Mouse (Mus musculus) thymus, postnatal 4 days (tissue): ENCODE results near the gene Oard1.
A peak's percentile ranks its signal among the peaks of the same experiment; 100 is the strongest.

Experiments used
- DNase-seq: peaks from one replicate; pipeline ENCODE4 v3.0.0; 2021

The Oard1 gene

DNA sequence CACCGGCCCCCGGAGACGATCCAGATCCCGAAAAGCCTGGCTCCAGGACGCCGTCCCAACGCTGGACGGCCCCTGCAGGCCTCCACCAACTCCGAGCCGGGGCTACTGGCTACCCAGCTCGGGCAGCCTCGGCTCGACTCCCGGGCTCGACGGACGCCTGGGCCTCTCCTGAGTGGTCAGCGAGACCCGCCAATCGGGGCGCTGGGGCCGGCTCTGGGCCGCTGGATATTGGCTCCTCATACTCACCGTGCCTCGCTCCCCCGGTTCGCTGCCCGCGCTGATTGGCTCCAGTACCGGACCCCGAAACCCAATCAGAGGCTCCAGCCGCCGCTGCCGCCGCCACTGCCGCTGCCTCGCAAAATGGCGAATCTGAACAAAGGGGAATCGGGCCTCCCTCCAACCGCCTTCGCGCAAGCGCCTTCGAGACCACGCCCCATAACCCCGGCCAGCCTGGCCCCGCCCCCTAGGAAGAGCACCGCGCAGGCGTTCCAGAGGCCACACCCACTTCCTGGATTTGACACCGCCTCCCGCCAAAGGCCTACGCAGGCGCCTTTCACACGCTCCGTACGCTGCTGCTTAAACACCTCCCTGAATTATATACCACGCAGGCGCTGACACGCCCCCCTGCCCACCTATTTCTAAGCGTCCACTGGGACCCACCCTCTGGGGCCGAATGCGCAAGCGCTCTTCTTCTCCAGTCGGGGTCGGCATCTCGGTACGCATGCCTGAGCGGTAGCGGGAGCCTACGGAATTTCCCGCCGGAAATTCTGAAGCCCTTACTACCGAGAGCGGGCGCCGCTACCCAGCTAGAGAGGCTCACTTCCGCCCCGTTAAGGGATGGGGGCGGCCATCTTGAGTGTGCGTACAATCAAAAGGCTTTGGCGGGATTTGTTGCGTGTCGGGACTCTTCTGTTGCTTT lies at the start of gene Oard1, which contains the start of gene Nfya:
Gene Oard1 (plus strand): TSS at position 635 of the 919 bp plus-strand sequence.
Gene Nfya (minus strand): TSS at position 527 of the 919 bp plus-strand sequence.
- peak; percentile 100 for DNase-seq

DNA sequence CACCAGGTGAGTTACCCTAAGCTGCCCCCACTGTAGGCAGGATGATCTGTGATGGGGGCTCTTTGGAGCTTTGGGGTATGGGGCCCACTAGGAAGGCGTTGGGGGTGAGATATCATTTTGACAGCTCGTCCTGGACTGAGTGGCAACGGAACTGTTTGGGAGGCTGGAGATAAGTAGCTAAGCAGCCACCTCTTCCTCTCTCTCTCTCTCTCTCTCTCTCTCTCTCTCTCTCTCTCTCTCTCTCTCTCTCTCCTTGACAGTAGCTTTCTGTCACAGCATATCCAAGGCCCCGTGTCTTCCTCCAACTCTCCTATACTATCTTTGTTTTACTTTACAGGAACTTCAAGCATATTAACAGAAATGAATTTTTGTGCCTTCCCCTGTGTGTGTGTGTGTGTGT lies 49.4 kb upstream of the Oard1 start:
- no peak for DNase-seq

DNA sequence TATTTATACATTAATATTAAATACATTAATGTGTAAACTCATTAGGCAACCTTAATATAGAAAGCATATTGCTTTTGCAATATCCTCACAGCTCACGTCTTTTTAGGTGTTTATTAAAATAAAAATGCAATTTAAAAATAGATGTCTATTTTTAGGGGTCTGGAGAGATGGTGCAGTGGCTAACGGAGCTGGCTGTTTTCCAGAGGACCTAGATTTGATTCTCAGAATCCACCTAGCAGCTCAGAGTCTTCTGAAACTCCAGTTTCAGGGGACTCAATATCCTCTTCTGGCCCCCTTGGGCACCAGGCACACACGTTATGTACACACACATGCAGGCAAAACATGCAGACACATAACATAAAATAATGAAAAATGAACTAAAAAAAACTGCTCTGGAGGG lies 47.5 kb upstream of the Oard1 start:
- no peak for DNase-seq

DNA sequence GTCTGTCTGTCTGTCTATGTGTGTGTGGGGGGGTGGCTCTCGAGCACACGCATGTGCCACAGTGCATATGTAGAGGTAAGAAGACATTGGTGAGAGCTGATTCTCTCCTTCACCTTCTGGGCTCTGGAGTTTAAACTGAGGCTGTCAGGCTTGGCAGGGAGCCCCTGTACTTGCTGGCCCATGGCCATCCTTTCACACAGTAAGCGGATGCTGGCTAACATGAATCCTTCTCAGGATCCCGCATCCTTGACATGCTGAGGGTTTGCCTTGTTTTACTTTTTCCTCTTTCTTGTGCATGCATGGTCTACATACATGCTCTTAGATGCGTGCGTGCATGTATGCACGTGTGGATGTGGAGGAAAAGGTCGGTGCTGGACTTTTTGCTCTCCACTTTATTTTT lies 46.8 kb upstream of the Oard1 start:
- DNase-seq, result no peak

DNA sequence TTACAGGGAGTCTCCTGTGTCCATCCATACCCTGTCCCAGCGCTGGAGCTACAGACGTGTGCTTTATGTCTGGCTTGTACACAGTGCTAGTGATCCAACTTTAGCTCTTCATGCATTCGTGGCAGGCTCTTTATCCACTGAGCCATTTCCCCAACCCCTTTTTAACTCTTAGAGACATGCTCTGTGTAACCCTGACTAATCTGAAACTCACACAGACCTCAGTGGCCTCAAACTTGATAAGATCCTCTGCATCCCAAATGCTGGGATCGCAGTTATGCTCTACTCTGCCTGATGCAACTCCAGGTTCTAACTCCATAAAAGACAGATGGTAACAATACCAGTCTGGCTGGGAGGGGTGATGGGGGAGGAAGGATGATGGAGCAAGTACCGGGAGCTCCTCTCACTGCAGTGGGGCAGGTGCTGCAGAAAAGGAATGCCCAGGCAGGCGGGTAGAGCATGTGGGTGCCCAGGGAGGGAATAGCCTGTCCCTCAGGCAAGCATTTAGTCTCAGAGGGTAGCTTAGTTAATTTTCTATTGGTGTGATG lies 46.3 kb upstream of the Oard1 start:
- no peak for DNase-seq

DNA sequence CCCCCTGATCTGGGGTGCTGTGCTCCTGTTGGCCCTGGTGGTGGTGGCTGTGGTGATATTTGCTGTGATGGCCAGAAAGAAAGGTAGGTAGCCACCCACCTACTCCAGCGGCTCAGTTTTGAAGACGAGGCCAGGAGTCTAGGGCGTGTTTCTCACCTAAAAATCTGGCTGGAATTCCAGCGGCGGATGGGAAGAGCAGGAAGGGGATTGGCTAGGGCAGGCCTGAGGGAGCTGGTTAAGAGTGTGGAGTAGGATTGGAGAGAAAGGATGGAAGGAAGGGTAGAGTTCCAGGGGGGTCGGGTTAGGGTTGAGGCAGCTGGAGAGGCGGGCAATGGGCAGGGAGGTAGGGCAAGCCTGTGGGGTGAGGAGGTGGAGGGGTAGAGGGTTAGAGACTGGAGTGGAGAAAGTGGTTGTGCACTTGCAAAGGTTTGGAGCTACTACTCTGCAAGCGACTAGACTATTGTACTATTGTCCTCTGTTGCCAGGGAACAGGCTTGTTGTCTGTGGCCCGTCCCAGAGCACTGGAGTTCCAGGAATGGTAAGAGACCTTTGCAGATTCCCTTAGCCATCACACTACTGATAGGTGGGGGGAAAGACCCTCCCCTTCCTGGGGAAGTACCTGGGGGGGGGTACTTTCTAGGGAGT lies 44.2 kb upstream of the Oard1 start:
- DNase-seq, result no peak

DNA sequence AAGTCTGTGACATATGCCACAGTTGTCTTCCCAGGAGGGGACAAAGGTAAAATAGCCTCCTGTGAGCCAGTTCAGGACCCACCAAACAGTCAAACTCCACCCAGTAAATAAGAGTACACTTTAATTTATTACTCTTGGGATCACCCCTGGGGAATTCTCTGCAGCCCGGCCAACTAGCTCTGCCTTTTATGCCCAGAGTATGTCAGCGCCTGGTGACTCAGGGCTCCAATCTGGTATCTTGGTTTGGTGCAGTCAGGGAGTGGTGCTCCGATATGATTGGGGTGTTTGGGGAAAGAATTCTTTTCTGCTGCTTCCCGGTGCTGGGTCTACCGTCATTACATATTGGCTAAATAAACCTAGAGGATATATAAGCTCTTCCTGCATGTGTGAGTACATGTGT lies 43.0 kb upstream of the Oard1 start:
- no peak for DNase-seq

DNA sequence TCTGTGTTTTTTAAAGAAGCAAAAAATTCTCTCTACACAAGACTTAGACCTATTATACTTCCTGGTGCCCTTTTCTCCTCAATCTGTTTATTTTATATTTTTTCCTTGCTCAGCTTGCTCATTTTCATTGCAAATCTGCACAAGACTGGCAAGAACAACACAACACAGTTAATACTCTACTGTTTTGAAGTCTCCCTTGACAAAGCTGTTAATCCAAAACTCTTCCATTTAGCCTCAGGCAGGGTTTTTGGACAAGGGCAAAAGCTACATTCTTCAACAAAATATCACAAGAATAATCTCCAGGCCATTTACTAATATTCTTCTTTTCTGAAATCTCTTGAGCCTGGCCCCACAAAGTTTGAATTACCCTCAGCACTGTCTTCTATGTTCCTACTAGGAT lies 38.2 kb upstream of the Oard1 start:
- no peak for DNase-seq

DNA sequence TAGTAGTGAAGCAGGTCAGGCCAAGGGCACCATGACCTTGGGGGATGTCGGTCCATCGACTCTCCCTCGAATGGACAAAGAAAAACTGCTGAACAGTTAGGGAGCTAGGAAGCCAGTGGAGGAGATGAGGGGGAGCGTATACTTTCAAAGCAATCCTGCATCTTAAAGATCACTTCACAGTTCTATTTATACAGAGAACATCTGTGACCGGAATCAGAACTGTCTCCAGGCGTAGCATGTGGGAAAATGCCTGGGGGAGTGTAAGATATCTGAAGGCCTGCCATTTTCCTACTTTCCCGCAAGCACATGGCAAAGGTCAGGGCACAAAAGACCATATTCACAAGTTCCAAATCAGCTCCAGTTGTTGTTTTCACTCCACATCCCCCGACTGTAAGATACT lies 36.8 kb upstream of the Oard1 start:
- no peak for DNase-seq

DNA sequence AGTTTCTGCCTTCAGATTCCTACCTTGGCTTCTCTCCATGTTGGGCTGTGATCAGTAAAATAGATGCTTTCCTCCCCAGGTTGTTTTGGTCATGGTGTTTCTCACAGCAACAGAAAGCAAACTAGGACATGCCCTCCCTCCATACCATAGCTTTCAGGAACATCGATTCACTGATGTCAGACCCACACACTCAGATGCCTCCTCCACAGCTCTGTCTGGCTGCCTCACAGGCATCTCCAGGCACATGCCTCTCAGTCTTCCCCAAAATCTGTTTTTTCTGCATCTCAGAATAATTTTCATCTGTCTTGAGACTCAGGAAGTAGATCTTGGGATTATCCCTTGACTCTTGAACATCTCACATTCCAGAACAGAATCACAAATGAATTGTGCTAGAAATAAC lies 33.7 kb upstream of the Oard1 start:
- no peak for DNase-seq

DNA sequence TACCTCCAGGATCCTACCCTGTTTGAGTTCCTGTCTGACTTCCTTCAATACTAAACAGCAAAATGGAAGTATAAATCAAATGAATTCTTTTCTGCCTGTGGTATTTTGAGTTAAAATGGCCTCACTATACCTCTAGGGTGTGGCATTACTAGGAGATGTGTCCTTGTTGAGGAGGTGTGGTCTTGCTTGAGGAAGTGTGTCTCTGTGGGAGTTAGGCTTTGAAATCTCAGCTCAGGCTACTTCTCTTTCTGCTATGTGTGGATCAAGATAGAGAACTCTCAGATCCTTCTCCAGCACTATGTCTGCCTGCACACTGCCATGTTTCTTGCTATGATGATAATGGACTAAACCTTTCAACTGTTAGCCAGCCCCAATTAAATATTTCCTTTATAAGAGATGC lies 30.8 kb upstream of the Oard1 start:
- DNase-seq, result no peak

DNA sequence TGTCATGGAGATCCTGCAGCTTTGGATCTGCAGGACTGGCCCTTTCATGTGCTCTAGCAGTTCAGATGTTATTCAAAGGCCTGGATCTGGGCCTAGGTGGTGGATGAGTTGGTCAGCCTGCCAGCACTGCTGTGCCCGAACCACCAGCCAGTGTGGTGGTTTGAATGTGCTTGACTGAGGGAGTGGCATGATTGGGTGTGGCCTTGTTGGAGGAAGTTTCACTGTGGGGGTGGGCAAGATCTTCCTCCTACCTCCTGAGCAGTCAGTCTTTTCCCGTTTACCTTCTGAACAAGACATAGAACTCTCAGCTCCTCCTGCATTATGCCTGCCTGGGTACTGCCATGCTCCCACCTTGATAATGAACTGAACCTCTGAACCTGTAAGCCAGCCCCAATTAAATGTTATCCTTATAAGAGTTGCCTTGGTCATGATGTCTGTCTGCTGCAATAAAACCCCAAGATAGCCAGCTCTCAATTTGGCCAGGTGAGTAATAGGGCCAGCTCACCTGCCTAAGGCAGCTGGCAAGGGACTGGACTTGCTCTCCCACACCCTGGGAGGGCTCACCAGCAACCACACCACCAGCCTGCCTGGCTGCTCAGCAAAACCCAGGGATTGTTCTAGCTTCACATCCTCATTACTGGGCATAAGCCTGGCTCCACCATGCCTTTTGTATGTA lies 23.9 kb upstream of the Oard1 start:
- no peak for DNase-seq

DNA sequence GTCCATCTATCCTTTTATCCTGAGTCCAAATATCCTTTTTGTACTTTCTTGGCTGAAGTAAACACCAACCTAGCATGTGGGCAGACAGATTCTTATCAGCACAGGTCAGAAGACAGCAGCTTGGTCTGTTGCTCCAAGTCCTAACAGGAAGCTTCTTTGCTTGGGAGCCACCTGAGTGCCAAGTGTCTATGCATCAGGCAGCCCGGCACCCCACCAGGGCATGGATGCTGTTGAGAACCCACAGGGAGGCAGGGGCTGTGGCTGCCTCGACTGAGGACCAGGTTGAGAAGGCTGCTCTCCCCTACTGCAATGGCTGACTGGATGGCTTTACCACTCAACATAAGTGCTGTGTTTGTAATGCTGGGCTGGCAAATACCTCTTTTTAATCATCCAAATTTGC lies 21.1 kb upstream of the Oard1 start:
- no peak for DNase-seq

DNA sequence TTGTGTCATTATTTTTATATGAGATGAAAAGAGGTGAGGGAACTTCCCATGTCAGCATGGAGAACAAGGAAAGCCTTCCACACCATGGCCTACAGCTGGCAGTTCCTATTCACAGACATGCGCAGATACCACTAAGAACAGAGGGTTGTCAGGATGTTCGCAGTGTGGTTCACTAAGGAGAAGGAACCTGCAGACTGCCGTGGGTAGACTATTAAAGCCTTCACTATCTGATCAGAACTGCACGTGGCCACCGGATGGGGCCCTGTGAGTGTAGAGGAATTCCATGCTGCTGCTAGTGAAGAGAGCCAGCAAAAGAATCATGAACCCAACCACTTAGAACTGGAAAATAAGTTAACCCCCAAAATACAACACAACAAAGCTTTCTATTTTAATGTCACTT lies 20.4 kb upstream of the Oard1 start:
- no peak for DNase-seq

DNA sequence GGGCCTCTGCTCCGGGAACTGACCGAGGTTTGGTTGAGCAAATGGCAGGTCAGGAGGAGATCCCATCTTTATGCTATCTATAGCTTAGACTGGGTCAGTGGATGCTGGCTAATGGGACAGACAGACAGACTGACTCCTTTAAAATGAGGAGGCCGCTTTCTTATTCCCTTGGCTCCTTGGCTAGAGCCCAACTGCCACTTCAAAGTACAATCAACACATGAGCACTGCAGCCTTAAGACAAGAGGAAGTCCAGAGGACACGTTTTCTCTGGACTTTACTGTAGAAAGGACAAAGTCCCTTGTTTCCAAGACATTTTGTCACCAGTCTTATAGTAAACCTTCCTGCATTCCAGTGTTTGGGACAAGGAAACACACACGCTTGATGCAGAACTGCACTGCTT lies 18.4 kb upstream of the Oard1 start:
- no peak for DNase-seq

DNA sequence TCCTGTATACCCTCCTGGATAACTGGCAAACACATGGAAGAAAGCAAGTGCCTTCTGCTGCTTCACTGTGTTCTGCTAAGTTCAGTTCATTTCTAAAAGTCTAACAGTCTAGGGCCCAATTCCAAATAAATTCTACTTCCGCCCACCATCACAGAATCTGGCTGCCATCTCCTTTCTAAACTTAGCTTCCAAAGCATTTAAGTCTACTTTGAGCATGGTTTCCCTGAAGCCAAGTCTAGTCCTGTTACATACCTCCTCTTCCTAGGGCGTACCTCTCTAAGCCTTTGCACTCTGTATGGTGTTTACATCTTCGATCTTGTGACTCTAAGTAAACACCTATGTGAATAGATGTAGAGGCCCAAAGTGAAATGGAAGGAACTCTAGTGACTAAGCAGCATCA lies 17.2 kb upstream of the Oard1 start:
- no peak for DNase-seq

DNA sequence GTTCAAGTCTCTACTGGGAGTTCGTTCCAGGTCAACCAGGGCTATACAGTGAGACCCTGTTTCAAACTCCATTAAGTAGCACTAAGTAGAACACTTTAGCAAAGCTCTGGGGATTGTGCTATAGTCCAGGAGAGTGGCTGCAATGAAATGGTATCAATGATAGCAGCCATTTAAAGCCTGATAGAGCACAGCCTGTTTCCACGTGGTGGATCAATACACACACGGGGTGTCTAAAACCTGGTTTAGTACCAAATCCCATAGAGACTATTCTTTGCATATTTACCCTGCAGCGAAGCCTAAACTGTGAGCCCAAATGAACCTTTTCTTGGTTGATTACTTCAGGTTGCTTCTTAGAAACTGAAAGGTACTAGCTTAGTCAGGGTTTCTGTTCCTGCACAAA lies 8.1 kb upstream of the Oard1 start:
- no peak for DNase-seq

DNA sequence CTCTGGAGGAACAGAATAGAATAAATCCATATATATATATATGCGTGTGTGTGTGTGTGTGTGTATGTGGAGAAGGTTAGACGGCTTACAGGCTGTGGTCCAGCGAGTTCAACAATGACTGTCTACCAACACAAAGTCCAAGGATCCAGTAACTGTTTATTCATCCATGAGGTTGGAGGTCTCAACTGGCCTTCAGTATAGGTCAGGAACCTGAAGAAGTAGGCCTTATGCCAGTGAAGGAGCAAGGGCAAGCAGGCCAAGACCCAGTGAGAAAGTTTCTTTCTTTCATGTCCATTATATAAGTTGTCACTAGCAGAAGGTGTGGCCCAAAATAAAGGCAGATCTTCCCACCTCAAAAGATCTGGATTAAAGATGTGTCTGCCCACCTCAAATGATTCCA lies 7.1 kb upstream of the Oard1 start:
- DNase-seq, result no peak

DNA sequence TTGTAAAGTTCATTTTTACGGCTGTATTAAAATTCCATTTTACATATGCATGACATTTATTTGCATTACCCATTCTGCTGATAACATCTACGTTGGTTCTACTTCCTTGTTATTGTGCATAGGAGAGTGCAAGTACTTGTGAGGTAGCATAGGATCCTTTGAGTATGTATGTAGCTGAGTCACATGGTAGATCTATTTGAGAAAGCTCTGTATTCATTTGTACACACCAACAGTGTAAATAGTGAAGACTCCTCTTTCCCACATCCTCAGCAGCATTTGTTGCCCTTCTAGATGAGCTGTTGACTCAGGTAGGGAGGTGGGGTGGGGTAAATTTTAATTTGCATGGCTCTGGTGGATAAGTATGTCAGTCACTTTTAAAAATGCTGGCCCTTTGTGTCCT lies 6.0 kb upstream of the Oard1 start:
- DNase-seq, result no peak

DNA sequence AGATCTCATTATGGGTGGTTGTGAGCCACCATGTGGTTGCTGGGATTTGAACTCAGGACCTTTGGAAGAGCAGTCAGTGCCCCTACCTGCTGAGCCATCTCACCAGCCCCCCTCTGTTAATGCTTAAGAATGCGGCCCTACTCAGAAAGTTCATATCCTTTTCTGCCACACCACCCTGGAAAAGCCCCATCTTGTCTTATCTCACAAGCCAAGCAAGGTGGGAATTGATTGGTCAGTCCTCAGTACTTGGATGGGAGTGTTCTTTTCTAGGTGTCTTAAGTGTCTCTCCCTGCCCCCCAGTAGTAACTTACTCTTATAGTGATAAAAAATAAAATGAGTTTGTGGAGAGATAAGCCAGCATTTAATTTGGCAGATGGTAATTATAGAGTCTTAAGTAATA lies 5.1 kb upstream of the Oard1 start:
- no peak for DNase-seq

DNA sequence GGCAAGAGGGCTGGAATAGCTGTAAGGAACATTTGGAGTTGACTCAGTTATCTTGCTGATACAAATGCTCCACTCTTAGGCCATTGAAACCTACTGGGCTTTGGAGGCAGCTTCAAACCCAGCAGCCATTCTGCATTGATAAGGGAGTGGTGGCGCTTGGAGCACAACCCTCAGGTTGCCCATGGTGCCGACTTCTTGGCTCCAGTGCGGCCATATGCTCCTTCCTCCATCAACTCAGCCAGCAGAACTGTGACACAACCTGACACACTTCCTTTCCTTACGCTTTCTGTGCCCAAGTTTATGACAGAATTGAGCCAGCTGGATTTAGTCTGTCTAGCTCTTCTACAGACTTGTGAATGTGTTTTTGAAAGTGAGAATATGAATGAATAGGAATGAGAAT lies 2.7 kb upstream of the Oard1 start:
- DNase-seq, result no peak

DNA sequence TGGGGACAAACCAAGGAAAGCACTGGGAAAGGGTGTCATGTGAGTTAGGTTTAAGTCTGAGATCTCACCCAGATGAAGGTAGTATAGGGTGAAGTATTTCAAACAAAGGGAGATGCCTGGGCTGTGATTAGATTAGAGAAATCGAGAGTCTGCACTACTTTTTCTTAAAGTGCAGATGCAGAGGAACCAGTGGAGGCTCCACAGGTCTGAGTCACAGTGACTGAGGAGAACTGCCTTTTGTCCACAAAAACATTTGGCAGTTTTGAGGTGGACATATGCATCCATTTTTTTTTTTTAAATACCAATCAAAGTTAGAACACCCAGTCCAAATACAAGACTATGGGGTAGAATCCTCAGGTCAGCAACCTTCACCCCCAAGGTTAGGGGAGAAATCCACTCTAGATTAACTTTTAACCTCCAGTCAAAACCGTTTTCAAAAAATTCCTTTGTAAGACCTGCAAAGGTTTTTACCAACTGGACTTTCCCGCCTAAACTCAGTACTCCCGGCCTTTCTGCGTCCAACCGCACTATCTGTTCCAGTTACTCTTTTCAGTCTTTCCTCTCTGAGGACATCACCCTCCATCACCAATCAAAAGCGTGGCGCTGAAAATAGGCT lies 1.8 kb upstream of the Oard1 start:
- DNase-seq, result no peak
